Mouse (Mus musculus) stomach, embryonic 16.5 days (tissue): ENCODE measurements around the gene Tsnax. TPM values are rescaled to one million over a fixed set of nuclear protein-coding genes. Genes with fewer than 3 reads are reported as not detected.

Experiments
- ATAC-seq: fragments of 200-750 bp; cut with Nextera tagmentation; 2 replicates; pipeline ENCODE4 v1.8.0; 2017; ENCODE audit warnings: moderate number of reproducible peaks, moderate TSS enrichment; ENCODE audit not compliant: insufficient read depth, low FRiP score
- H3K27ac ChIP-seq: fragments of 300-500 bp; sonication (generic); 2 replicates; pipeline ENCODE4 v1.5.1; 2014; ENCODE audit warnings: low read length
- H3K27me3 ChIP-seq: fragments of 300-500 bp; sonication (generic); 2 replicates; pipeline ENCODE4 v1.6.1; 2014; ENCODE audit warnings: low read length, control low read depth, mixed read lengths; ENCODE audit not compliant: control insufficient read depth, insufficient read depth
- H3K36me3 ChIP-seq: fragments of 300-500 bp; sonication (generic); 2 replicates; pipeline ENCODE4 v1.6.1; 2014; ENCODE audit warnings: low read length; ENCODE audit not compliant: control insufficient read depth, insufficient read depth
- H3K4me1 ChIP-seq: fragments of 300-500 bp; sonication (generic); 2 replicates; pipeline ENCODE4 v1.6.1; 2014; ENCODE audit warnings: low read length, control low read depth, mixed read lengths; ENCODE audit not compliant: control insufficient read depth, insufficient read depth
- H3K4me2 ChIP-seq: fragments of 300-500 bp; sonication (generic); 2 replicates; pipeline ENCODE4 v1.6.1; 2014; ENCODE audit warnings: low read depth, low read length, mixed read lengths
- H3K4me3 ChIP-seq: fragments of 300-500 bp; sonication (generic); replicated peaks from 2 replicates; pipeline ENCODE4 v1.5.1; 2014; ENCODE audit warnings: mild to moderate bottlenecking, low read length
- H3K9ac ChIP-seq: fragments of 300-500 bp; sonication (generic); 2 replicates; pipeline ENCODE4 v1.6.1; 2014; ENCODE audit warnings: low read length
- H3K9me3 ChIP-seq: fragments of 300-500 bp; sonication (generic); replicated peaks from 2 replicates; pipeline ENCODE4 v1.6.1; 2016; ENCODE audit warnings: low read length, control low read depth; ENCODE audit not compliant: control insufficient read depth
- WGBS: fragments of 180-500 bp; shearing (Covaris S2); extraction: QIAGEN DNeasy Blood & Tissue Kit; methylation state at CpG from one replicate; pipeline ENCODE4 v1.1.7; 2014; 5-methylcytosine and 5-hydroxymethylcytosine counted together
- polyA plus RNA-seq: library from polyadenylated mRNA; unstranded; fragments of >200 nt; fragmentation: Nextera tagmentation; extraction: Ambion mirVana; gene quantifications from 2 replicates; pipeline ENCODE4 v1.2.1, GENCODE M21; 2015

Tsnax gene
- polyA plus RNA-seq, 1 experiment from 2014 or later, result 109 TPM

DNA sequence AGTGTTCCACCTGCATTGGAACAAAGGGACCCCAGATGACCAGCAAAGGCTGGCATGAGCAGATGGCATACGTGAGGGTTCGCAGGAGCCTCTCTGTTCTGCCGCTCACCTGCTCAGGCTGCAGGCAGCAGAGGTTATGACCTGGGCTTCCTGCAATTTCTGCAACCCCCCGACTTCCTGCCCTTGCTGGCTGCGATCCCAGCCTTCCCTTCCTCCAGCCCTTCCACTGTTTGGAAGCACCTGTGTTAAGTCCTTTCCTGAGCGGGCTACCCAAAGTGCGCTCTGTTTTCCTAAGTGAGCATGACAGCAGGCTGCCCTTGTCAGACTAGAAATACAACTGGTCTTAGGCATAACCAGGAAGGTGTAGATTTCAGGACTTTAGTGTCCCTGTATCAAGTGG, 24.3 kb downstream of the Tsnax start:
- Histone ChIP-seq H3K36me3 (peaks cover 19% of the 10 kb centered on the region; the same call in 1 of the 2 replicates), H3K27ac (no peak overlapping the region), H3K4me1 (no peaks in the 10 kb centered on the region), H3K4me2 (no peak overlapping the region), H3K9me3 (peaks cover 3% of the 10 kb centered on the region; the same call in 1 of the 2 replicates), H3K9ac (no peak overlapping the region), H3K27me3 (no peaks in the 10 kb centered on the region), H3K4me3 (no peak overlapping the region)
- peak; percentile 47; the same call in 1 of the 2 replicates for ATAC-seq
- WGBS, result 63% methylated on average over 7 of the region's 7 CpGs

DNA sequence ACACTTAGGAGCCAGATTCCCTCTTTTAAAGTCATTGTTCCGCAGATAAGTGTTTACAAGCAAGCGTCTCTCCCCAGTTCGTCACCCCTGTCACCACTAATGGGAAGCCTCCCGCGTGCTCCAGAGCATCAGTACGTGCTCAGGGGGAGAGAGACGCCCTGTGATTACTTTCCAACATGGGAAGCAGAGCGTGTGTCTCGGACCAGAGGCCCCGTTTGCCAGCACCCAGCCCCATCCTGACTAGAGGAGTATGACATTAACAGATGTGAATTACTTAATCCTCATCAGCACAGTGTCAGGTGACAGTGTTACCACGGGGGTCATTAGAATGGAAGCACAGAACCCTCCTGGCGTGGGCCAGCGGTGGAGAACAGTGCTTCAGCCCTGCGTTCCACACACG, 25.9 kb downstream of the Tsnax start:
- 76% methylated on average over 15 of the region's 15 CpGs for whole genome bisulfite sequencing
- peaks cover 19% of the 10 kb centered on the region; the same call in 1 of the 2 replicates for H3K36me3 ChIP-seq

GRCm38 (mm10) chr8:125040587-125041375, 28.0 kb downstream of the Tsnax start:
- H3K36me3 ChIP-seq, result peaks cover 19% of the 10 kb centered on the region; the same call in 1 of the 2 replicates
- 64% methylated on average over 15 of the region's 15 CpGs for WGBS

More for the DNA sequence above, 25.9 kb downstream of the Tsnax start:
- no peak for ATAC-seq
- no peak overlapping the region for H3K9ac ChIP-seq
- no peak overlapping the region for H3K4me2 ChIP-seq
- no peaks in the 10 kb centered on the region for H3K27me3 ChIP-seq
- peaks cover 3% of the 10 kb centered on the region; the same call in 1 of the 2 replicates for H3K4me1 ChIP-seq
- H3K4me3 ChIP-seq, result no peak overlapping the region
- H3K27ac ChIP-seq, result no peak overlapping the region
- H3K9me3 ChIP-seq, result peaks cover 3% of the 10 kb centered on the region; the same call in 1 of the 2 replicates

GRCm38 (mm10) chr8:125041496-125041895, 28.7 kb downstream of the Tsnax start:
- peaks cover 3% of the 10 kb centered on the region; the same call in 1 of the 2 replicates for H3K4me1 ChIP-seq
- WGBS, result 51% methylated on average over 2 of the region's 2 CpGs
- H3K9me3 ChIP-seq, result peaks cover 3% of the 10 kb centered on the region; the same call in 1 of the 2 replicates
- H3K27ac ChIP-seq, result no peak overlapping the region
- no peak overlapping the region for H3K9ac ChIP-seq
- H3K36me3 ChIP-seq, result peaks cover 19% of the 10 kb centered on the region; the same call in 1 of the 2 replicates
- H3K4me2 ChIP-seq, result no peak overlapping the region
- H3K4me3 ChIP-seq, result no peak overlapping the region
- no peak for ATAC-seq
- H3K27me3 ChIP-seq, result no peaks in the 10 kb centered on the region

More at GRCm38 (mm10) chr8:125040587-125041375, 28.0 kb downstream of the Tsnax start:
- Histone ChIP-seq H3K27me3 (no peaks in the 10 kb centered on the region), H3K4me1 (peaks cover 3% of the 10 kb centered on the region; the same call in 1 of the 2 replicates), H3K9me3 (peaks cover 3% of the 10 kb centered on the region; the same call in 1 of the 2 replicates), H3K4me2 (no peak overlapping the region), H3K4me3 (no peak overlapping the region), H3K27ac (no peak overlapping the region), H3K9ac (no peak overlapping the region)
- ATAC-seq, result no peak

- ATAC-seq, result no peak
Measured at GRCm38 (mm10) chr8:125043394-125043793, 30.6 kb downstream of the Tsnax start.

DNA sequence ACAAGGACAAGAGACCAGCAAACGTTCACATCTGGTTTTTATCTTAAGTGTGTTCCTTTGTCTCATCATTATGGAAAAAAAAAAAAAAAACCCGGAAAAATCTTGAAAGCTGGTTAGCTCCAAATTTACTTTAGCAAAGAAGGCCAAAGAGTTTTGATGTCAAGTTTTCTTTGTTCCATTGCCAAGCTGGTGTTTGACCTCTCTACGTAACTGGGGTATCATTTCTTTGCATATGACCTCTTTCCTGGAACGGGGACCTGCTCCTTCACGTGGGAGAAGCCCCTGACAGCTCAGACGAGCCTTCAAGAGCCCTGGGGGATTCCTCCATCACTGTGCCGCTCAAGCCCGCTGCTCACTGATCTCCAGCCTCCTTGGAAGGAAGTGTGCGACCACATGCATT, 31.1 kb downstream of the Tsnax start:
- Histone ChIP-seq H3K4me1 (peaks cover 3% of the 10 kb centered on the region; the same call in 1 of the 2 replicates), H3K4me3 (no peak overlapping the region), H3K27me3 (no peaks in the 10 kb centered on the region), H3K4me2 (no peak overlapping the region), H3K27ac (no peak overlapping the region), H3K9me3 (peaks cover 3% of the 10 kb centered on the region; the same call in 1 of the 2 replicates), H3K9ac (no peak overlapping the region), H3K36me3 (peaks cover 12% of the 10 kb centered on the region; the same call in 1 of the 2 replicates)
- 25% methylated on average over 9 of the region's 9 CpGs for WGBS
- no peak for ATAC-seq

More at GRCm38 (mm10) chr8:125043394-125043793, 30.6 kb downstream of the Tsnax start:
- H3K27me3 ChIP-seq, result no peaks in the 10 kb centered on the region
- H3K27ac ChIP-seq, result no peak overlapping the region
- H3K36me3 ChIP-seq, result peaks cover 16% of the 10 kb centered on the region; the same call in 1 of the 2 replicates
- H3K4me3 ChIP-seq, result no peak overlapping the region
- WGBS, result 68% methylated on average over 7 of the region's 7 CpGs
- H3K9me3 ChIP-seq, result peaks cover 3% of the 10 kb centered on the region; the same call in 1 of the 2 replicates
- H3K4me2 ChIP-seq, result no peak overlapping the region
- peaks cover 3% of the 10 kb centered on the region; the same call in 1 of the 2 replicates for H3K4me1 ChIP-seq
- no peak overlapping the region for H3K9ac ChIP-seq

- 82% methylated on average over 1 of the region's 1 CpGs for WGBS
- Histone ChIP-seq H3K4me2 (no peak overlapping the region), H3K9ac (no peak overlapping the region), H3K4me3 (no peak overlapping the region), H3K27ac (no peak overlapping the region), H3K36me3 (no peaks in the 10 kb centered on the region), H3K4me1 (peaks cover 3% of the 10 kb centered on the region; the same call in 1 of the 2 replicates), H3K27me3 (no peaks in the 10 kb centered on the region), H3K9me3 (no peaks in the 10 kb centered on the region)
- ATAC-seq, result no peak
Measured at GRCm38 (mm10) chr8:125045760-125046159, 33.0 kb downstream of the Tsnax start.

DNA sequence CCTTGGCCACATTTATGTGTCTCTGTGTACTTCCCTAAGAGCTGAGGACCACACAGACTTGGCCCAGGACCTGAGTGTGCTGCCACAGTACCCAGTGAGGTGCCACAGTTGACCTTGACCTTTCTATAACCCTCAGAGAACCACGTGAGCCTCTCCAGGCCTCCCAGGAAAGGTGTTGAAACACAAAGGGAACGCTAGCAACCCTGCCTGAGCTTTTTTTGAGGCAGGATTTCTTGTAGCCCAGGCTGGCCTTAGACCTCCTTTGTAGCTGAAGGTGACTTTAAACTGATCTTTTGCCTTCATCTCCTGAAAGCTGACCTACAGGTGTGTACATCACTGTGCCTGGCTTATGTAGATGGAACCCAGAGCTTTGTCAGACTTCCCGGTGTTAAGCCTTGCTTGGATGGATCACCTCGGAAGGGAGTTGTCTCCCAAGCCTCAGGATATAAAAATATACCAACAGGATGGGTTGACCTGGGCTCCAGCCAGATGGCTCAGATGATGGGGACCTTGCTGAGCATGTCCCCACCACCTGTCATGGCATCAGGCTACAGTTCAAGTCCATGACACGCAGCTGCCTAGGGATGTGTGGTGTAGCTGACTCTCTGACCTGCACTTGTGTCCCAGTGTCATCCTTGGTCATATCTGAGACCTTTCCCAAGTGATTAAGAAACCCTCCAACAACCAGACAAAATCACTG, 36.4 kb downstream of the Tsnax start:
- Histone ChIP-seq H3K27ac (no peak overlapping the region), H3K9ac (no peak overlapping the region), H3K36me3 (no peaks in the 10 kb centered on the region), H3K4me2 (no peak overlapping the region), H3K4me1 (peaks cover 3% of the 10 kb centered on the region; the same call in 1 of the 2 replicates), H3K27me3 (0 out of 2 replicates have a peak, but pooled peaks cover 9% of the 10 kb centered on the region), H3K9me3 (no peaks in the 10 kb centered on the region), H3K4me3 (no peak overlapping the region)
- ATAC-seq, result no peak
- WGBS, result 59% methylated on average over 5 of the region's 5 CpGs
